Mouse (Mus musculus) right cerebral cortex, postnatal 14 days (tissue): ENCODE results near the gene Oprm1.

Experiments used
- DNase-seq: peaks from one replicate; pipeline ENCODE4 v3.0.0; 2022

Gene Oprm1

DNA sequence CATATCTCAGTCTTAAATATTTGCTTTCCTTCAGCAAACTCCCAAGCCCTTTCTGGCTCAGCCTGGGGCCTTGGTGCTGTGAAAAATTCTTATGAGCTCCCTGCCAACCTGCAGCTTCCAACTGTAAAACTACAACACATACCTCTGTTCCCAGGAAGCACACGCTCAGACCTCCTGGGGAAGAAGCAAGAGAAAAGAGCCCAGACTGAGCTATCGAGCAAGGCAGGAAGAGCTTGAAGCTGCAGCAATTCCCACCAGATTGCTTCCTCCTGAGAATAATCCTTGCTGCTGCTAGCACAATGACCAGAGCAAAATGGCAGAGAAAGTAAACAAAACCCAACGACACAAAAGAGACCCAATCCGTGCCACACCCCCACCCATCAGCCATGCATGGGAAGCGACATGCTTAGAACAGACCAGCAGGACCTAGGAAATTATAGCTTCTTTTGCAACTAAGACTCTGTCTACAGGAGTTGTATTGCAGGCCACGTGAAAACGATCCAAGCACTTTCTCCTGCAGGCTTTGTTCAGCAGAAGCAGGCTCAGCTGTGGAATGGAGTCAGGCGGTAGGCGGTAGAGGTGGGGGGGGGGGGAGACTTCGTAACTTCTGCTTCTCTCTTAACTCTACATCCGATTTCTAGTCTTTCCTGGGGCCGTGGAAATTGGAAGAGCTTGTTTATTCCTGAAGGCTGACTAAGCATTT is 294.2 kb downstream of the Oprm1 start, which contains the start of gene Ipcef1:
Ipcef1 (minus strand) TSS at position 164 of the 703 bp plus-strand sequence.
- DNase-seq = no peak

DNA sequence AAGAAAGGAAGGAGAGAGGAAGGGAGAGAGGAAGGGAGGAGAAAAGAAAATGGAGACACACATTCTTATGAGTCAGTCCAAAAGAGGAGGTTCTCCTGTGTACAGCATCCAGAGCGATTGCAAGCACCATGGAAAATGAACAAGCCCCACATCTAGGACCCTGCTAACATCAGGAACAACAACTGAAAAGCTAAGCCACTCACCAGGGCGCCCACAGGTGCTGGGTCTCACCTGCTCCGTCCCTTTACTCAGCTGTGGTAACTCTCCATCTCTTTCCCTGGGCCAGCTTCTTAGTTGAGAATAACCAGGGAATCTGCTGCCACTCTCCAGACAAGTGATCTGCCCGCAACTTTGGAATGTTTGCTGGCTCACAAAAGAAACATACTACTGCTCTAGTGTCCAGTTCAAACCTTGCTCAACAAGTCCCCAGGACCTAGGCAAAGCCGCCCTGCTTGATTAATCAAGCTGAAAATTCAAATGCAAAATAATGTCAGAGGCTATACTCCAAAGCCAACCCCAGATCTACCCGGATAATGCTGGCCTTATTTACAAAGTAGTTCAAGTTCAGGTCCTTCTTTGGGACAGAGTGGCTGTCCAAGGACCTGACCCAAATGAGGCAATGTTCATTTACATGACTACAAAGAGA is 296.4 kb downstream of the Oprm1 start:
- no peak for DNase-seq

DNA sequence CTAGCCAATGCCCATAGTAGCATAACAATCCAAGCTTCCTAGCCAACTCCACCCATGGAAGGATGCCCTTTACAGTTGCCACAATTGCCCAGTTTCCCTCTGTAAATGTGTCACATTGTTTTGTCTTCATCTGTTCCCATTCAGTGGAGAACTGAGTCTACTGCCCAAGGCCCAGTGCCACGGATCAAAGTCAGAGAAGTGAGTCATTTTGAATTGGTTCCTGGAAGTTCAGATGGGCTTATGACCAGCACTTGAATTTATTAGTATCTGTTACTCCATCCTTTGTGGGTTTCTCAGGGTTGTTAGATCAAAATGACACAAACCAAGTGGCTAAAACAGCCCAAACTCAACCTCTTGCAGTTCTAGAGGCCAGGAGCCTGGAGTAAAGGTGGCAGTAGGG is 299.2 kb downstream of the Oprm1 start:
- no peak for DNase-seq

DNA sequence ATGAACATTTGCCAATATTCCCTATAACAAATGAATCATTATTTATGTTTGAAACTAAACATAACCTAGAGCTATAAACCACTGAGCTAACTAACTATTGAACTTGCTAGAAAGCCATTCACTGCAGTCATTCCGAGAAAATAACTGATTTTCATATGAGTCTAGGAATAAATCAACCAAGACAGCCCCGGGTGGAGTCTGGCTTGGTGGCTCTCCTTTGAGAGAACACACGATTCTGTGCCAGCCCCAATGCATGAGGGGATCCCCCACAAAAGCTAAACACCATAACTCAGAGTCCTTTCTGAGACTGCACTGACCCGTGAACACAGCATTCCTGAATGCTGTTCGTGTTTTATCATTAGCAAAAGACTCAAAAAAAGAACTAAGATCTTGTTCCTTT is 302.0 kb downstream of the Oprm1 start:
- DNase-seq = no peak

DNA sequence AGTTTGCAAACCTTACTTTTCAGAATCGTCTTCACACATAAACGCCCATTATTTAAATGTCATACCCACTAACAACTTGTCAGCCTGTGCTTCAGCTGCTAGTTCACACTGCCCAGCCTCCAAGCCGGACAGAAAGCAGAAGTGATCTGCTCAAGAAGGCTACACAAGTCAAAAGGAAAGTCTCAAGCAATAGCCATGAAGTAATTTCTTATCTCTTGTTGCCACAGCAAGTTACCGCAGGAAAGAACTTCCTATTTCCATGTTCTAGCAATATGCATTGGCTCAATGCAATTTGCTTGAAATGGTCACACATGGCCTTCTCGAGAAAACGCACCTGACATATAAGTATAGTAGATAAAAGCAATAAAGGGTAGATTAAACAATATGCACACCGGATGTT is 304.7 kb downstream of the Oprm1 start:
- DNase-seq = no peak

DNA sequence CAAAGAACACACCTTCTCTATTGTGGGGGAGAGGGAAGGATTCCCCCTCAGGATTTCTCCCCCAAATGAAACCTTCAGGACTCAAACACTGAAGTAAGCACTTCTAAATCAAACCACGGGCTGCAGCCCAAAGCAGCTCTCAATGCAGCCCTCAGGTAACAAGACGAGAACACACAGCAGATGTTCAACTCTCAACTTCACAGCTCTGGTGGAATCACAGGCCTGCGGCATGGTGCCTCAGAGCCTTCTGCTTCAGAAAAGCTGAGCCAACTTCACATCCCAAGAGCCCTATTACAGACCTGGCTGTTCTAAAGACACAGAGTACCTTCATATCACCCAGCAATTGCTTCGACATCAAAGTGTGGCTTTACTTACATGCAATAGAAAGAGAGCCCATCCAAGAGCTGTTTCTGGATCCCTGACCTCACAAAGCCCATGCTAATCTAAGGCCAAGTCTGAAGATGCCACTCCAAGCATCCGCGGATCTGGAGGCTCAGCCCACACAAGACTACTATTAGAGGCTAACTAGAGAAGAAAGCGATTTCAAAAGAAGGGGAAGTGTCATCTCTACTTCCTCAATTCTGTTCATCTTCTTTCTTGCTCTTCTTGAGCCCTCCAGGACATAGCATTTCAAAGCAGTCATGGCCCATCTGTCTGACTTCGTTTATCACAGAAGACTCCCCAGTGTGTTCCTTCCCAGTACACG is 305.6 kb downstream of the Oprm1 start:
- no peak for DNase-seq

DNA sequence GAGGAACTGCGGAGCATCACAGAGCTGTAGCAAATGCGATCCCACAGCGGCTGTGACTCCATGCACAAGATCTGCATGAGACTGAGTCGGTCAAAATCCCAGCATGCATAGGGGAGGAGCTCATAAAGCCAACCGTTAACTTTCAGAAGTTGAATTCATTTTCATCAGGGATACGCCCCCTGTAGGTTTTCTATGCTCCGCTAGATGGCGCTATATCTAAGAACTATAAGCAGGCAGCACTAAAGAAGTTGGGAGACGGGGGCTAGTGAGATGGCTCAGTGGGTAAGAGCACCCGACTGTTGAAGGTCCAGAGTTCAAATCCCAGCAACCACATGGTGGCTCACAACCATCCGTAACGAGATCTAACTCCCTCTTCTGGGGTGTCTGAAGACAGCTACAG is 310.3 kb downstream of the Oprm1 start:
- no peak for DNase-seq

DNA sequence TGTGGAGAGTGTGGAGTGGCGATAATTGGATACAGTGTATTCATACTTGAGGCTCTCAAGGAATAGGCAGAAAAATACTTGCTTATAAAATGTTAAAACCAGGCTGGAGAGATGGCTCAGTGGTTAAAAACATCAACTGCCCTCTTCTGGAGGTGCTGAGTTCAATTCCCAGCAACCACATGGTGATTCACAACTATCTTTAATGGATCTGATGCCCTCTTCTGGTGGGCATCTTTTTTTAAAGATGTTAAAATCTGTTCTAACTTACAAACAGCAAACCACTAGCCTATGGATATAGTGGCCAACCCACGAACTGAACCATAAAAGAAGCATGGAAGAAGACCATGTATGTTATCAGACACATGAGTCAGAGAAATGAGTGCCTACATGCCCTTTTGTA is 310.8 kb downstream of the Oprm1 start:
- no peak for DNase-seq

DNA sequence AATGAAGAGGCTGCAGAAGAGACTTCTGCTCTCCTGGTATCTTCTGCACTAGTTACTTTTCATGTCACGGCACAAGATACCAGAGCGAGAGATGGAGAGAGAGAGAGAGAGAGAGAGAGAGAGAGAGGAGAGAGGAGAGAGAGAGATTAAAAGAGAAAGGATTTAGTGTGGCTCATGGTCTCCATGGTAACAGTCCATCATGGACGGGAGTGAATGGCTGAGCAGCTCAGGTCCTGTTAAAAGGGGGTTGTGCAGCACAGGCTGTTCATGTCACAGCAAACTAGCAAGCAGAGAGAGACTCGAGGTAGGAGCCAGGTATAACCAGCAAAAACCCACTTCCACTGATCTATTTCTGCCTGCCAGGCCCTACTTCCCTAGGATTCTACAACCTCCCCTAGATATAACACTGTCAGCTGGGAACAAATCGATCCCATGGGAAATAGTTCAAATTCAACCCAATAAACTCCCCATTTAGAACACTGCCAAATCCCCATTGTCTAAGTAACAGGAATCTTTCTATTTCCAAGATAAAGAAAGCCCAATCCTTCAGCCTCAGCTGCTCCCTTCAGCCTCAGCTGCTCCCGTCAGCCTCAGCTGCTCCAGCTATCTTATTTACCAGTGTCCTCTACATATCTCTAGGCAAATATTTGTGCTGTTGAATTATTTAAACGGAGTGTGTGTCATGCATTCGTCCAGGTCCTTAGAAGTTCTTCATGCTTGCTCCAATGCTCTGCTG is 312.0 kb downstream of the Oprm1 start:
- no peak for DNase-seq

DNA sequence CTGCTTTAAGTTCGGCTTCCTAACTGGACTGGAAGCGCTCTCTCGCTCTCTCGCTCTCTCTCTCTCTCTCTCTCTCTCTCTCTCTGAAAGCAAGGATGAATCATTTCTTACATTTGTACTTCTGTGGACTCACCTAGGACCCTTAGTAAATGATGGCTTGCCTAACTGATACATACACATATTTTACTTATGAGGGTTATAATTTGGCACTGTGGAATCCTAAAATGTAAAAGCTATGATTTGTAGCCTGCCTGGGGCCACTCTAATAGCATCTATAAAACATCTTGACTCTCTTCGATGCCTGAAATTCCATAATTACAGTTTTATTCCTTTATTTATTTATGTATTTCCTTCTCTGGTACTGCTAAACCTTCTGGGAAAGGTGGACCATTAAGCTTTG is 312.6 kb downstream of the Oprm1 start:
- no peak for DNase-seq

DNA sequence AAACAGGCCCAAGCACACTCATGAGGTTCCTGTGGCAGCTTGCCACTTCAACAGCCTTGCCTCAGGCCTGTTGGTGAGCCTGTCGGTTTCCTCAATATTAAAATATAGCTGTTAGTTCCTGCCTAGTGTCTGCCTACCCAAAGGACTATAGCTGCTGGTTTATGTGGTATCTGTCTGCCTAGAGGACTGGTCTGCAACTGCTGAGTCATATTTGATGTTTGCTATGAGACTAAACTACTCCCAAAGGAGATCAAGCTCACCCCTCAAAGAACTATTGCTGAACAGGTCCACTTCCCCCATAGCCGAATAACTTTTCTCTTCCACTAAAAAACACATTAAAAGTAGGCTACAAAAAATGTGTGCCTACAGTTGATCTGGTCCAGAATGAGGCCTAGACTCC is 315.9 kb downstream of the Oprm1 start:
- DNase-seq = no peak

DNA sequence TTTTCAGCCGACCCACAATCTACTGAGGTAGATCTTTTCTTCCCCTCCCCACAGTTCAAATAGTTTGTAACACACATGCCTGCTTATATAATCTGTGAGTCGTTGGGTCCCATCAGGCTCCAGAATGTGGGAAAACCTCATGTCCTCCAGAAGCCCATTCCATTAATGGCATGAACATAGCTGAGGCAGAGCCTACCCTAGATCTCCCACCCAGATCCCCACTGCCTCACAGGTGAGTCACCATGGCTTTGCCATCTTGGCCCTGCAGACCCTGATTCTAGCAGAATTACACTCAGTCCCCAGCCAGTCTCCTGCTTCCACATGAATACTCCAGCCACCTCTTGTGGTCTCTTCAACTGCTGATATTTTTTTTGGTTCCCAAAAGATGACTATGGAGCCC is 317.4 kb downstream of the Oprm1 start:
- no peak for DNase-seq

DNA sequence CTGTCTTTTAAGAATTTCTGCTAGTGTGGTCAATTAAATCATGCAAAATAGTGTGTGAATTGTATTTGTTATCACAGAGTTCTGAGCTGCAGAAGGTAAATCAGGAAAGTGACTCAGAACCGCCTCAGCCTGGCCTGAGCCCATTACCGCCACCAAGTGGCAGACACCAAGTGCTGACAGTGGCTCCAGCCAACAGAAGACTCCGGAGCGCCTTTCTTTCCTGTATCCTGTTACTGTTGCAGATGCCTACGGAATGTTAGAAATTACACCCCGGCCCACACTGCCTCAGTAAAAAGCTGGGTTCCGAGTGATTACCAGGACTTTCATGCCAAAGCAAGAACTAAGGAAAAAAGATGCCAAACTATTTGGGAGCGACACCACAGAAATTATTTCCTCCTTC is 317.9 kb downstream of the Oprm1 start:
- peak; percentile 74 for DNase-seq

DNA sequence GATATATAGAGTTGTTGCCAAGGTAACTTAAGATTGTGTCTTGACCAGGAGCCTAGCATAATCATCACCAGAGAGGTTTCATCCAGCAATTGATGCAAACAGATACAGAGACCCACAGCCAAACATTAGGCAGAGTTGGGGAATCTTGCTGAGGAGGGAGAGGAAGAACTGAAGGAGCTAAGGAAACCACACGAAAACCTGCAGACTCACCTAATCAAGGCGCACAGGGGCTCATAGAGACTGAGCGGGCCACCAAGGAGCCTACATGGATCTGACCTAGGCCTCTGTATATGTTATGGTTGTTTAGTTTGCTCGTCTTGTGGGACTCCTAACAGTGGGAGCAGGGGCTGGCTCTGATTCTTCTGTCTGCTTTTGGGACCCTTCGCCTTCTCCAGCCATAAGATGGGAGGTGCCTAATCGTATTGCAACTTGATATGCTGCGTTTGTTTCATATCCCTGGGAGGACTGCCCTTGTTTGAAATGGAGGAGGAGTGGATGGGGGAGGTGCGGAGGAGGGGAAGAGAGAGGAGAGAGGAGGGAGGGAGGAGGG is 318.4 kb downstream of the Oprm1 start:
- DNase-seq = no peak

DNA sequence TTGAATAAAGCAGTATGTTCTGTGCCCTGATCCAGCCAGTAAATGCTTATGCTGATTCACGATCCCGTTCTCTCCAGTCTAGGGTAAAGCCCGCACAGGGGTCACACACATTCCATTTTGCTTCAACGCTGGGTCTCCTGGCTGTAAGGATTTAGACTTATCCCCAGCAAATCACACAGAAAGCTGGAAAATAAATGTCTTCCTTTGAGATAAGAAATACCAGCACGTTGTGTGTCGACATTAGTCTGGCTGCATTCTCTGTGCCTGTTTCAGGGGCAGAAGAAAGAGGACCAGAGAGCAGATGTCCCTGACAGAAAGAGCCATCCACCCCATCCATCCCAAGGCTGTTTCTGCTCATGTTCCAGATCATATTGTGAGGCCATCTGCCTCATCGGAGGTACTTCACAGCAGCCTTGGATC is 319.1 kb downstream of the Oprm1 start:
- no peak for DNase-seq

DNA sequence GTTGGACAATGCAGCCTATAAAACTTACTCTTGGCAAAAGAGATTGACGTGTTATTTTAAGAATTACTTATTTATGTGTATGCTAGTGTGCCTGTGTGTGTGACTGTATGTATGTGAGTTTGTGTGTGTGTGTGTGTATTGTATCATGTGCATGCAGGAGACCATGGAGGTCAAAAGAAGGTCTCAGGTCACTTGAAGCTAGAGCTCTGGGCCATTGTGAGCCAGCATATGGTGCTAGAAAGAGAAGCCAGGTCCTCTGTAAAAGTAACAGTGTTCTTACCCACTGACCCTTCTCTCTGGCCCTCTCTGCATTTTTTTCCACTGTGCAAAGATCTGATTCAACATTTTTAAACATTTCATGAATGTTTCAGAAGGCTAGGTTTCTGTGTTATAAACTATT is 319.7 kb downstream of the Oprm1 start:
- no peak for DNase-seq
